Mouse (Mus musculus) C2C12 (cell line): ENCODE measurements around the gene Sohlh2.

Source experiments
- CTCF ChIP-seq: IDR thresholded peaks from one replicate; pipeline ENCODE4 v1.5.1; 2011; ENCODE audit not compliant: control insufficient read depth, insufficient read depth, insufficient read length
- FOSL1 ChIP-seq: IDR thresholded peaks from one replicate; pipeline ENCODE4 v1.8.0; 2011; ENCODE audit warnings: mild to moderate bottlenecking, low read length; ENCODE audit not compliant: poor library complexity, insufficient read depth, severe bottlenecking
- MAX ChIP-seq: IDR thresholded peaks from one replicate; pipeline ENCODE4 v1.6.1; 2011; ENCODE audit warnings: mild to moderate bottlenecking, control low read depth

GRCm38 (mm10) chr3:55194792-55195191, 13.0 kb downstream of the Sohlh2 start:
- TF ChIP-seq CTCF (no peak), FOSL1 (no peak), MAX (no peak)
